7 mouse cellular contexts compared by ENCODE assay signal in the genomic region with DNA sequence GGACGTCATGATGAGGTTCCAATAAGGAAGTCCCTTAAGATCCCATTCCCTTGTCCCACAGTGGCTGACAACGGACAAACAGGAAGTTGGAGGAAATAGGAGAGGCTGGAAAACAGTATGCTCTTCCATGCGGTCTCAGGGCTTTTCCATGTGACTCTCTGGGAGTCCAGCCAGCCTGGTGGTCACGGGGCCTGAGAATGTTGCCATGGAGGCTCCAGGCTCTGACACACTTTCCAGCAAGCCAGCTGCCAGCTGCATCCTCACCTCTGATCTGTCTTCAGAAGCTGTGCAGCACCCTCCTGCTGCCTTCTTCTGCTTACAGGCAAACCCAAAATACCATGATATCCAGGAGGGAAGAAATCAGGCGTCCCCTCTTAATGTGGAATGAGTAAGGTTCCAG.
DNase-seq lines count a peak whose midpoint lies in the region.

No protein-coding gene starts in this region.

- intact Hi-C loops in heart, postnatal 25 days (cut with DNase I) = no loop called here

- DNase-seq in urinary bladder, postnatal 14 days (ENCODE audit: low spot score) = peak; percentile 4
- no peak for DNase-seq in urinary bladder, adult 2 months (ENCODE audit: low spot score)
- DNase-seq in cerebellum, postnatal 14 days = peak; percentile 90 to 94
- DNase-seq in heart, postnatal 25 days (ENCODE audit: low spot score) = peak; percentile 35
- peak; percentile 73 to 79 for DNase-seq in left cerebral cortex, adult 18-20 months (ENCODE audit: low spot score in 2 of 2)
- DNase-seq in retina, postnatal 7 days (ENCODE audit: low read depth, low spot score) = peak; percentile 43
- DNase-seq in thymus, postnatal 0 days (ENCODE audit: low spot score) = no peak

Comparison
In these comparisons a context has a peak if more than half of its experiments do, and no peak if none do; other contexts are left out.
1. DNase-seq: peak in urinary bladder, postnatal 14 days (single experiment), cerebellum, postnatal 14 days (2 of 2), heart, postnatal 25 days (single experiment), left cerebral cortex, adult 18-20 months (2 of 2) and retina, postnatal 7 days (single experiment); none in urinary bladder, adult 2 months (single experiment) and thymus, postnatal 0 days (single experiment).